Mouse (Mus musculus): ENCODE measurements around the gene Nfx1.

Nfx1 gene

GRCm38 (mm10) chr4:40975678-40976077 lies 5.0 kb downstream of the Nfx1 start:
- DNase-seq (ENCODE audit: low spot score in 2 of 2): no peak

- DNase-seq (ENCODE audit: low spot score in 2 of 2): peak in 1 of 2 experiments; percentile 8
Observed at GRCm38 (mm10) chr4:40976651-40977050, 5.9 kb downstream of the Nfx1 start.

GRCm38 (mm10) chr4:40979430-40979829 lies 8.7 kb downstream of the Nfx1 start:
- no peak for DNase-seq (ENCODE audit: low spot score in 2 of 2)

- DNase-seq (ENCODE audit: low spot score in 2 of 2): no peak
Observed at GRCm38 (mm10) chr4:40982486-40982885, 11.8 kb downstream of the Nfx1 start.

GRCm38 (mm10) chr4:40983686-40984085 lies 13.0 kb downstream of the Nfx1 start:
- peak in 1 of 2 experiments; percentile 16 for DNase-seq (ENCODE audit: low spot score in 2 of 2)

GRCm38 (mm10) chr4:40989633-40990032 lies 18.9 kb downstream of the Nfx1 start:
- no peak for DNase-seq (ENCODE audit: low spot score in 2 of 2)

- DNase-seq (ENCODE audit: low spot score in 2 of 2): no peak
Observed at GRCm38 (mm10) chr4:40996302-40996701, 25.6 kb downstream of the Nfx1 start.

GRCm38 (mm10) chr4:40997916-40998315 lies 27.2 kb downstream of the Nfx1 start:
- DNase-seq (ENCODE audit: low spot score in 2 of 2): no peak

GRCm38 (mm10) chr4:41000271-41000670 lies 29.6 kb downstream of the Nfx1 start:
- DNase-seq (ENCODE audit: low spot score in 2 of 2): no peak

- no peak for DNase-seq (ENCODE audit: low spot score in 2 of 2)
Observed at GRCm38 (mm10) chr4:41000842-41001639, 30.3 kb downstream of the Nfx1 start.

- no peak for DNase-seq (ENCODE audit: low spot score in 2 of 2)
Observed at GRCm38 (mm10) chr4:41013351-41013750, 42.6 kb downstream of the Nfx1 start.

GRCm38 (mm10) chr4:41015798-41016197 lies 45.1 kb downstream of the Nfx1 start:
- no peak for DNase-seq (ENCODE audit: low spot score in 2 of 2)

GRCm38 (mm10) chr4:41021094-41021493 lies 50.4 kb downstream of the Nfx1 start:
- DNase-seq (ENCODE audit: low spot score in 2 of 2): no peak

- no peak for DNase-seq (ENCODE audit: low spot score in 2 of 2)
Observed at GRCm38 (mm10) chr4:41026086-41026787, 55.5 kb downstream of the Nfx1 start.

- DNase-seq (ENCODE audit: low spot score in 2 of 2): no peak
Observed at GRCm38 (mm10) chr4:41027872-41028271, 57.2 kb downstream of the Nfx1 start.

- DNase-seq (ENCODE audit: low spot score in 2 of 2): no peak
Observed at GRCm38 (mm10) chr4:41028272-41028671, 57.6 kb downstream of the Nfx1 start.

GRCm38 (mm10) chr4:41029372-41029771 lies 58.7 kb downstream of the Nfx1 start:
- DNase-seq (ENCODE audit: low spot score in 2 of 2): no peak

- no peak for DNase-seq (ENCODE audit: low spot score in 2 of 2)
Observed at GRCm38 (mm10) chr4:41031242-41031641, 60.5 kb downstream of the Nfx1 start.

- no peak for DNase-seq (ENCODE audit: low spot score in 2 of 2)
Observed at GRCm38 (mm10) chr4:41037942-41038341, 67.2 kb downstream of the Nfx1 start.

- DNase-seq (ENCODE audit: low spot score in 2 of 2): peak in 1 of 2 experiments; percentile 48
Observed at GRCm38 (mm10) chr4:41040983-41041382, 70.3 kb downstream of the Nfx1 start.

- DNase-seq (ENCODE audit: low spot score in 2 of 2): no peak
Observed at GRCm38 (mm10) chr4:41042880-41043279, 72.2 kb downstream of the Nfx1 start.

GRCm38 (mm10) chr4:41043961-41044360 lies 73.3 kb downstream of the Nfx1 start:
- DNase-seq (ENCODE audit: low spot score in 2 of 2): no peak

- no peak for DNase-seq (ENCODE audit: low spot score in 2 of 2)
Observed at GRCm38 (mm10) chr4:41045288-41045687, 74.6 kb downstream of the Nfx1 start.
